Comparison of ENCODE assay signal across 20 mouse cellular contexts in the genomic region with DNA sequence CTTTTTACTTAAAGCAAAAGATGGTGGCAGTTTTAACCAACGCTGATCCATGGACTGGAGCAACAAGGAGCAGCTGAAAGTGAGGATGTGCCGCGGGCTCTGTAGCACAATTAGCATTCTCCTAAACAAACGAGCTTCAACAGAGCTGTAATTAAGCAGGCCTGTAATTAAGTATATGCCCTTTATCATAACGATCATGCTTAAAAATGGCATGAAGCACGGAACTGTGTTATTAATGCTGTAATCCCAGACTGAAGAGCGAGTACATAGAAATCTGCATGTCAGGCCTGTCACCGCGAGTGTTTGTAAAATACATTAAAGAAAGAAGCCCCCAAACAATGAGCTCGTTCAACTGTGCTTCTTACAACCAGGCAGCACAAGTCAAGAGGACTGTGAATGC.
DNase-seq lines count a peak whose midpoint lies in the region; ATAC-seq and TF ChIP-seq lines count a peak whose summit lies in the region.
"Had no signal": no experiment of that assay in that cellular context is flagged by ENCODE, and none has a peak within 500 bp of the region (broad histone marks: within the 10 kb centered on the region; RNA-seq: fewer than 3 reads in every experiment).

No protein-coding gene starts in this region.

- no peak overlapping the region for H3K4me3 ChIP-seq in midbrain, embryonic 10.5 days
- no peak overlapping the region for H3K4me3 ChIP-seq in midbrain, embryonic 11.5 days (ENCODE audit: low read depth, low read length)
- H3K4me3 ChIP-seq in forebrain, embryonic 13.5 days: no peak overlapping the region
- H3K4me3 ChIP-seq in hindbrain, embryonic 15.5 days: no peak overlapping the region
- no peak overlapping the region for H3K4me3 ChIP-seq in midbrain, postnatal 0 days (ENCODE audit: low read depth, low read length)
- no peak overlapping the region for H3K4me3 ChIP-seq in gastrocnemius, adult 2 months
- H3K4me3 ChIP-seq: embryonic facial prominence, embryonic 12.5 days; layer of hippocampus, adult 2 months had no signal

- H3K9me3 ChIP-seq in midbrain, embryonic 10.5 days (replicated peaks): no peaks in the 10 kb centered on the region
- no peaks in the 10 kb centered on the region for H3K9me3 ChIP-seq in midbrain, embryonic 11.5 days (ENCODE audit: control insufficient read depth, low read length)
- H3K9me3 ChIP-seq in forebrain, embryonic 13.5 days (replicated peaks): no peaks in the 10 kb centered on the region
- no peaks in the 10 kb centered on the region for H3K9me3 ChIP-seq in hindbrain, embryonic 15.5 days
- H3K9me3 ChIP-seq in midbrain, postnatal 0 days (ENCODE audit: low read length): no peaks in the 10 kb centered on the region
- H3K9me3 ChIP-seq: embryonic facial prominence, embryonic 12.5 days had no signal

- 66% methylated on average over 10 of the region's 10 CpGs for WGBS in midbrain, embryonic 10.5 days
- 54% methylated on average over 10 of the region's 10 CpGs for WGBS in midbrain, embryonic 11.5 days
- WGBS in forebrain, embryonic 13.5 days: 10% methylated on average over 10 of the region's 10 CpGs
- 25% methylated on average over 10 of the region's 10 CpGs for WGBS in hindbrain, embryonic 15.5 days
- WGBS in midbrain, postnatal 0 days: 30% methylated on average over 10 of the region's 10 CpGs

- H3K4me1 ChIP-seq in midbrain, embryonic 10.5 days: peaks cover 50% of the 10 kb centered on the region
- H3K4me1 ChIP-seq in midbrain, embryonic 11.5 days (ENCODE audit: control insufficient read depth, insufficient read depth, low read length): peaks cover 9% of the 10 kb centered on the region; the same call in 1 of the 2 replicates
- peaks cover 55% of the 10 kb centered on the region for H3K4me1 ChIP-seq in forebrain, embryonic 13.5 days
- H3K4me1 ChIP-seq in hindbrain, embryonic 15.5 days (replicated peaks): peaks cover 49% of the 10 kb centered on the region
- H3K4me1 ChIP-seq in midbrain, postnatal 0 days (ENCODE audit: insufficient read depth, low read length): peaks cover 26% of the 10 kb centered on the region

- no peak for DNase-seq in midbrain, embryonic 10.5 days (ENCODE audit: low spot score)
- no peak for DNase-seq in midbrain, embryonic 11.5 days (ENCODE audit: low spot score, missing footprints)
- no peak for DNase-seq in midbrain, postnatal 0 days (ENCODE audit: low spot score)
- DNase-seq in urinary bladder, postnatal 36 days (ENCODE audit: low spot score in 2 of 2): no peak
- DNase-seq in testis, postnatal 14 days (ENCODE audit: low spot score): no peak
- DNase-seq in gastrocnemius, adult 2 months: no peak
- DNase-seq: adrenal gland, postnatal 36 days; cerebellum, adult 8-10 months; gastrocnemius, postnatal 36 days; kidney, adult 11 months; liver, postnatal 0 days; lung, postnatal 14 days; right cerebral cortex, adult 18-20 months had no signal

- H3K36me3 ChIP-seq in midbrain, embryonic 10.5 days: peaks cover 9% of the 10 kb centered on the region
- no peaks in the 10 kb centered on the region for H3K36me3 ChIP-seq in midbrain, embryonic 11.5 days (ENCODE audit: control insufficient read depth, insufficient read depth, low read length)
- H3K36me3 ChIP-seq in forebrain, embryonic 13.5 days (ENCODE audit: poor library complexity, severe bottlenecking): peaks cover 8% of the 10 kb centered on the region
- 0 out of 2 replicates have a peak, but pooled peaks cover 7% of the 10 kb centered on the region for H3K36me3 ChIP-seq in hindbrain, embryonic 15.5 days
- H3K36me3 ChIP-seq in midbrain, postnatal 0 days (ENCODE audit: insufficient read depth, low read length): no peaks in the 10 kb centered on the region

- intact Hi-C loops in gastrocnemius, adult 2 months (cut with DNase I): no loop called here

- ATAC-seq in midbrain, embryonic 11.5 days (ENCODE audit: low FRiP score): no peak
- ATAC-seq in forebrain, embryonic 13.5 days: peak; percentile 61
- ATAC-seq in hindbrain, embryonic 15.5 days (ENCODE audit: low FRiP score, low read depth): no peak
- ATAC-seq in midbrain, postnatal 0 days (ENCODE audit: low FRiP score): no peak
- ATAC-seq: liver, postnatal 0 days had no signal

- no peak overlapping the region for H3K9ac ChIP-seq in midbrain, embryonic 11.5 days (ENCODE audit: low read length)
- no peak overlapping the region for H3K9ac ChIP-seq in forebrain, embryonic 13.5 days
- H3K9ac ChIP-seq in hindbrain, embryonic 15.5 days: no peak overlapping the region
- H3K9ac ChIP-seq in midbrain, postnatal 0 days (replicated peaks; ENCODE audit: low read length, poor library complexity, severe bottlenecking): no peak overlapping the region
- H3K9ac ChIP-seq: embryonic facial prominence, embryonic 12.5 days; liver, postnatal 0 days had no signal

- no peak overlapping the region for H3K4me2 ChIP-seq in midbrain, embryonic 11.5 days
- peak overlapping the region; percentile 35 for H3K4me2 ChIP-seq in forebrain, embryonic 13.5 days
- no peak overlapping the region for H3K4me2 ChIP-seq in hindbrain, embryonic 15.5 days
- H3K4me2 ChIP-seq in midbrain, postnatal 0 days (ENCODE audit: low read depth, low read length, poor library complexity, severe bottlenecking): no peak overlapping the region
- H3K4me2 ChIP-seq: embryonic facial prominence, embryonic 12.5 days had no signal

- peak overlapping the region; percentile 0; the same call in 1 of the 2 replicates for H3K27ac ChIP-seq in midbrain, embryonic 10.5 days (replicated peaks)
- H3K27ac ChIP-seq in midbrain, embryonic 11.5 days (ENCODE audit: low read depth, low read length): no peak overlapping the region
- peak overlapping the region; percentile 81 for H3K27ac ChIP-seq in forebrain, embryonic 13.5 days
- peak overlapping the region; percentile 63 for H3K27ac ChIP-seq in hindbrain, embryonic 15.5 days (replicated peaks)
- H3K27ac ChIP-seq in midbrain, postnatal 0 days (ENCODE audit: low read depth, low read length): peak overlapping the region; percentile 51; the same call in 1 of the 2 replicates
- no peak overlapping the region for H3K27ac ChIP-seq in gastrocnemius, adult 2 months
- H3K27ac ChIP-seq: embryonic facial prominence, embryonic 12.5 days; kidney, postnatal 0 days; layer of hippocampus, adult 2 months; stomach, postnatal 0 days had no signal

- no peak for TF ChIP-seq CTCF in midbrain, postnatal 0 days (IDR thresholded peaks at IDR 0.05)
- no peak for TF ChIP-seq CTCF in gastrocnemius, adult 2 months (IDR thresholded peaks at IDR 0.05)

- H3K27me3 ChIP-seq in midbrain, embryonic 10.5 days (ENCODE audit: low read depth, poor library complexity, severe bottlenecking): peaks cover 12% of the 10 kb centered on the region; the same call in 1 of the 2 replicates
- H3K27me3 ChIP-seq in midbrain, embryonic 11.5 days (ENCODE audit: control insufficient read depth, insufficient read depth, low read length): no peaks in the 10 kb centered on the region
- peaks cover 8% of the 10 kb centered on the region; the same call in 1 of the 2 replicates for H3K27me3 ChIP-seq in forebrain, embryonic 13.5 days
- no peaks in the 10 kb centered on the region for H3K27me3 ChIP-seq in hindbrain, embryonic 15.5 days
- no peaks in the 10 kb centered on the region for H3K27me3 ChIP-seq in midbrain, postnatal 0 days (ENCODE audit: insufficient read depth, low read length)
- H3K27me3 ChIP-seq: CH12.LX; embryonic facial prominence, embryonic 12.5 days had no signal

Comparison
In these comparisons a context has a peak if more than half of its experiments do, and no peak if none do; other contexts are left out.
1. H3K27ac ChIP-seq: peak in midbrain, embryonic 10.5 days (single experiment), forebrain, embryonic 13.5 days (single experiment), hindbrain, embryonic 15.5 days (single experiment) and midbrain, postnatal 0 days (single experiment); none in midbrain, embryonic 11.5 days (single experiment) and gastrocnemius, adult 2 months (single experiment).